Mouse (Mus musculus) lung, embryonic 15.5 days (tissue): ENCODE measurements around the gene Tnnc1. TPM values are rescaled to one million over a fixed set of nuclear protein-coding genes. Genes with fewer than 3 reads are reported as not detected.

Experiments
- ATAC-seq: fragments of 200-750 bp; cut with Nextera tagmentation; 2 replicates; pipeline ENCODE4 v1.8.0; 2017; ENCODE audit warnings: moderate number of reproducible peaks, borderline replicate concordance; ENCODE audit not compliant: low FRiP score, low TSS enrichment; ENCODE audit errors: extremely low read depth
- H3K27ac ChIP-seq: fragments of 300-500 bp; sonication (generic); 2 replicates; pipeline ENCODE4 v1.5.1; 2015; ENCODE audit warnings: moderate library complexity, mild to moderate bottlenecking, inconsistent platforms
- H3K27me3 ChIP-seq: fragments of 300-500 bp; sonication (generic); 2 replicates; pipeline ENCODE4 v1.6.1; 2015; ENCODE audit warnings: inconsistent platforms
- H3K36me3 ChIP-seq: fragments of 300-500 bp; sonication (generic); 2 replicates; pipeline ENCODE4 v1.6.1; 2015; ENCODE audit warnings: inconsistent platforms
- H3K4me1 ChIP-seq: fragments of 300-500 bp; sonication (generic); 2 replicates; pipeline ENCODE4 v1.6.1; 2015; ENCODE audit warnings: inconsistent platforms
- H3K4me2 ChIP-seq: fragments of 300-500 bp; sonication (generic); 2 replicates; pipeline ENCODE4 v1.6.1; 2015; ENCODE audit warnings: inconsistent platforms, mild to moderate bottlenecking, moderate library complexity
- H3K4me3 ChIP-seq: fragments of 300-500 bp; sonication (generic); 2 replicates; pipeline ENCODE4 v1.5.1; 2015; ENCODE audit warnings: mild to moderate bottlenecking, inconsistent platforms
- H3K9ac ChIP-seq: fragments of 300-500 bp; sonication (generic); 2 replicates; pipeline ENCODE4 v1.6.1; 2015; ENCODE audit warnings: inconsistent platforms
- H3K9me3 ChIP-seq: fragments of 300-500 bp; sonication (generic); 2 replicates; pipeline ENCODE4 v1.6.1; 2016; ENCODE audit warnings: inconsistent platforms
- WGBS: fragments of 180-500 bp; shearing (Covaris S2); methylation state at CpG from one replicate; pipeline ENCODE4 v1.1.7; 2015; 5-methylcytosine and 5-hydroxymethylcytosine counted together
- polyA plus RNA-seq: library from polyadenylated mRNA; unstranded; fragments of >200 nt; fragmentation: Nextera tagmentation; extraction: Ambion mirVana; gene quantifications from 2 replicates; pipeline ENCODE4 v1.2.1, GENCODE M21; 2015

Gene Tnnc1
- polyA plus RNA-seq, 1 experiment from 2014 or later, result 115 TPM

- H3K36me3 ChIP-seq, result peaks cover 47% of the 10 kb centered on the region
- H3K4me3 ChIP-seq, result peak overlapping the region; percentile 87
- 46% methylated on average over 4 of the region's 4 CpGs for WGBS
- H3K9me3 ChIP-seq, result no peaks in the 10 kb centered on the region
- ATAC-seq, result no peak
- H3K4me2 ChIP-seq, result peak overlapping the region; percentile 81
- H3K9ac ChIP-seq, result peak overlapping the region; percentile 94
- peaks cover 24% of the 10 kb centered on the region for H3K4me1 ChIP-seq
- peak overlapping the region; percentile 91 for H3K27ac ChIP-seq
- H3K27me3 ChIP-seq, result no peaks in the 10 kb centered on the region
These were observed 3.3 kb upstream of the Tnnc1 start for GRCm38 (mm10) chr14:31204844-31205243.

- no peak for ATAC-seq
These were observed 2.9 kb upstream of the Tnnc1 start for GRCm38 (mm10) chr14:31205244-31205561.

GRCm38 (mm10) chr14:31205562-31206467 is 2.3 kb upstream of the Tnnc1 start:
- whole genome bisulfite sequencing, result 1% methylated on average over 39 of the region's 39 CpGs
- Histone ChIP-seq H3K9me3 (no peaks in the 10 kb centered on the region), H3K4me2 (peak overlapping the region; percentile 81), H3K4me1 (peaks cover 19% of the 10 kb centered on the region), H3K9ac (peak overlapping the region; percentile 94), H3K36me3 (peaks cover 38% of the 10 kb centered on the region), H3K4me3 (peak overlapping the region; percentile 87), H3K27ac (peak overlapping the region; percentile 91), H3K27me3 (no peaks in the 10 kb centered on the region)
- ATAC-seq, result peak; percentile 53

More at GRCm38 (mm10) chr14:31205244-31205561, 2.9 kb upstream of the Tnnc1 start:
- Histone ChIP-seq H3K27ac (peak overlapping the region; percentile 91), H3K4me3 (peak overlapping the region; percentile 87), H3K36me3 (peaks cover 43% of the 10 kb centered on the region), H3K9me3 (no peaks in the 10 kb centered on the region), H3K4me2 (peak overlapping the region; percentile 81), H3K4me1 (peaks cover 22% of the 10 kb centered on the region), H3K9ac (peak overlapping the region; percentile 94), H3K27me3 (no peaks in the 10 kb centered on the region)
- 4% methylated on average over 8 of the region's 8 CpGs for WGBS

- H3K4me1 ChIP-seq, result peaks cover 19% of the 10 kb centered on the region
- ATAC-seq, result peak; percentile 77
- peak overlapping the region; percentile 91 for H3K27ac ChIP-seq
- no peaks in the 10 kb centered on the region for H3K9me3 ChIP-seq
- peak overlapping the region; percentile 87 for H3K4me3 ChIP-seq
- H3K27me3 ChIP-seq, result no peaks in the 10 kb centered on the region
- H3K4me2 ChIP-seq, result peak overlapping the region; percentile 81
- H3K9ac ChIP-seq, result peak overlapping the region; percentile 94
- WGBS, result 0% methylated on average over 40 of the region's 48 CpGs
- peaks cover 31% of the 10 kb centered on the region for H3K36me3 ChIP-seq
These were observed 1.6 kb upstream of the Tnnc1 start for GRCm38 (mm10) chr14:31206472-31206981.

- ATAC-seq, result no peak; the same call in 1 of the 2 replicates
These were observed 862 bp upstream of the Tnnc1 start for GRCm38 (mm10) chr14:31207070-31207830.

GRCm38 (mm10) chr14:31209133-31209557 is 1.0 kb downstream of the Tnnc1 start:
- no peak overlapping the region for H3K4me2 ChIP-seq

More at GRCm38 (mm10) chr14:31207070-31207830, 862 bp upstream of the Tnnc1 start:
- Histone ChIP-seq H3K9me3 (no peaks in the 10 kb centered on the region), H3K4me1 (peaks cover 19% of the 10 kb centered on the region), H3K4me3 (peak overlapping the region; percentile 87), H3K36me3 (peaks cover 24% of the 10 kb centered on the region), H3K4me2 (peak overlapping the region; percentile 81), H3K27ac (peak overlapping the region; percentile 16; the same call in 1 of the 2 replicates), H3K27me3 (no peaks in the 10 kb centered on the region), H3K9ac (peak overlapping the region; percentile 94)
- WGBS, result 71% methylated on average over 13 of the region's 13 CpGs

GRCm38 (mm10) chr14:31211854-31212253 is 3.7 kb downstream of the Tnnc1 start:
- Histone ChIP-seq H3K27me3 (no peaks in the 10 kb centered on the region), H3K4me3 (no peak overlapping the region), H3K4me1 (peaks cover 18% of the 10 kb centered on the region), H3K4me2 (no peak overlapping the region), H3K36me3 (no peaks in the 10 kb centered on the region), H3K27ac (no peak overlapping the region), H3K9ac (no peak overlapping the region), H3K9me3 (no peaks in the 10 kb centered on the region)
- 86% methylated on average over 6 of the region's 6 CpGs for WGBS
- ATAC-seq, result no peak

More at GRCm38 (mm10) chr14:31209133-31209557, 1.0 kb downstream of the Tnnc1 start:
- Histone ChIP-seq H3K4me3 (no peak overlapping the region), H3K27ac (no peak overlapping the region), H3K9me3 (no peaks in the 10 kb centered on the region), H3K9ac (no peak overlapping the region), H3K36me3 (peaks cover 5% of the 10 kb centered on the region), H3K4me1 (peaks cover 20% of the 10 kb centered on the region), H3K27me3 (no peaks in the 10 kb centered on the region)
- 65% methylated on average over 4 of the region's 4 CpGs for WGBS
- no peak for ATAC-seq

- 0 out of 2 replicates have a peak overlapping the region, but pooled peaks have one; percentile 12 for H3K27ac ChIP-seq
- H3K9me3 ChIP-seq, result no peaks in the 10 kb centered on the region
- peaks cover 17% of the 10 kb centered on the region for H3K4me1 ChIP-seq
- ATAC-seq, result no peak
- H3K27me3 ChIP-seq, result no peaks in the 10 kb centered on the region
- 65% methylated on average over 3 of the region's 3 CpGs for WGBS
- no peak overlapping the region for H3K4me3 ChIP-seq
- no peak overlapping the region for H3K9ac ChIP-seq
- H3K4me2 ChIP-seq, result no peak overlapping the region
- H3K36me3 ChIP-seq, result no peaks in the 10 kb centered on the region
These were observed 4.4 kb downstream of the Tnnc1 start for GRCm38 (mm10) chr14:31212499-31212898.

GRCm38 (mm10) chr14:31213868-31214267 is 5.8 kb downstream of the Tnnc1 start:
- WGBS, result 57% methylated on average over 8 of the region's 8 CpGs
- Histone ChIP-seq H3K4me2 (no peak overlapping the region), H3K27ac (no peak overlapping the region; the same call in 1 of the 2 replicates), H3K9ac (no peak overlapping the region), H3K9me3 (no peaks in the 10 kb centered on the region), H3K4me1 (peaks cover 22% of the 10 kb centered on the region), H3K4me3 (no peak overlapping the region), H3K36me3 (no peaks in the 10 kb centered on the region), H3K27me3 (no peaks in the 10 kb centered on the region)
- ATAC-seq, result no peak

GRCm38 (mm10) chr14:31214684-31215083 is 6.6 kb downstream of the Tnnc1 start:
- Histone ChIP-seq H3K4me3 (no peak overlapping the region), H3K27ac (no peak overlapping the region), H3K27me3 (no peaks in the 10 kb centered on the region), H3K4me1 (peaks cover 22% of the 10 kb centered on the region), H3K9ac (no peak overlapping the region), H3K36me3 (no peaks in the 10 kb centered on the region), H3K4me2 (no peak overlapping the region), H3K9me3 (no peaks in the 10 kb centered on the region)
- ATAC-seq, result 0 out of 2 replicates have a peak, but pooled peaks have one; percentile 29
- WGBS, result 49% methylated on average over 3 of the region's 3 CpGs

GRCm38 (mm10) chr14:31215157-31216002 is 7.3 kb downstream of the Tnnc1 start:
- 24% methylated on average over 15 of the region's 15 CpGs for WGBS
- H3K27me3 ChIP-seq, result no peaks in the 10 kb centered on the region
- H3K4me2 ChIP-seq, result peak overlapping the region; percentile 21; the same call in 1 of the 2 replicates
- ATAC-seq, result peak; percentile 44; the same call in 1 of the 2 replicates
- peaks cover 22% of the 10 kb centered on the region for H3K4me1 ChIP-seq
- H3K9me3 ChIP-seq, result no peaks in the 10 kb centered on the region
- peak overlapping the region; percentile 48 for H3K27ac ChIP-seq
- no peak overlapping the region for H3K9ac ChIP-seq
- H3K4me3 ChIP-seq, result no peak overlapping the region
- H3K36me3 ChIP-seq, result no peaks in the 10 kb centered on the region
